Mouse (Mus musculus): Measurements from ENCODE around the gene Farp1. TPM values are rescaled to one million over a fixed set of nuclear protein-coding genes. Genes with fewer than 3 reads are reported as not detected.

The Farp1 gene
- polyA plus RNA-seq, 1 experiment from 2014 or later = 32.5 TPM

DNA sequence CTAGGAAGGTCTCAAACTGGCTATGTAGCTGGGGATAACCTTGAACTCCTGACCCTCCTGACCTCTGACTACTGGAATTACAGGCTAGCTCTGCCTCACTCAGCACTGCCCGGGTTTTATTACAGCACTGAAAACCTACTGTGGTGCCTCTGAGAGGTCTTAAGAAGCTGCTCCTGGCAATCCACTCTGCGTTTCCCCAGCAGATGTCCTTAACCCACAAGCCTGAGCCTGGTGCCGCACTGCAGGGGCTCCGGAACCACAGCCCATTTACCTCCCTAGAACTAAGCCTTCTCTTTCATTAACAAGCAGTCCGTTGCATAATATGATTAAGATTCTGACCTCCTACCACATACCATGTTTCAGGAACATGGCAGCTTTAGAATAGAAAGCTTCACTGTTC is 281.1 kb downstream of the Farp1 start:
- no peak overlapping the region for H3K4me2 ChIP-seq (replicated peaks)
- no peaks in the 10 kb centered on the region for H3K36me3 ChIP-seq
- no peaks in the 10 kb centered on the region for H3K9me3 ChIP-seq (replicated peaks)
- 40% methylated on average over 5 of the region's 5 CpGs for WGBS
- no peak overlapping the region for H3K4me3 ChIP-seq (replicated peaks)
- no peak for ATAC-seq (ENCODE audit: insufficient number of reproducible peaks, low FRiP score, low TSS enrichment, low read depth)
- no peaks in the 10 kb centered on the region for H3K27me3 ChIP-seq
- H3K4me1 ChIP-seq = peaks cover 28% of the 10 kb centered on the region
- H3K9ac ChIP-seq = no peak overlapping the region
- H3K27ac ChIP-seq (replicated peaks) = peak overlapping the region; percentile 45; the same call in 1 of the 2 replicates

DNA sequence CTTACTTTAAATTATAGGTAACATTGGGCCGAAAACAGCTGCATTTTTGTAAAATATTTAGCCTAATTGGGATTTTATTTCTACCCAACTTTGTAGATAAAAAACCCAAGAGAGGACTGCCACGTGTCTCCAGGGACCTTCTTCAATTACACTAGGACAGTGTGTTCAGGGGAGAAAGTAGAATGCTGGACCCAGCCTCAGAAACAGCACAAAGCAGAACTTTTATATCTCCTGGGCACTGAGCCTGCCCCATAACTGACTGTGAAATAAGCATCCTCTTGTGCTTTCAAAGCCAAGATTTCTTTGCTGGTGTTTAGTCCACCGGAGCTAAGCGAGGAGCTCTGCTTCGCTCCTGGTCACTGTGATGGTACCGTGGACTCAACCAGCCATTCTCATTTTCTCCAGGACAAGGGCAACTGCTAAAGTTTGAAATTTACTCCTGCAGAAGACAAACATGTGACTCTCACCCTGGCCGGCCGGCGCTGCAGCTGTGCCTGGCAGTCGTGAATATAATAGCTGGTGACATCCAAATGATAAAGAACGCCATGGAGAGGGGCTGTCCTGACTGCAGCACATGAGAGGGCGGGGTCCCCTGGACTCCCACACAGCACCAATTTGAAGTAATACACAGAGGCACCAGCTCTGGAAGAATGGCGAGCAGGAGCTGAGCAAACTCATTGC is 281.8 kb downstream of the Farp1 start:
- Histone ChIP-seq H3K4me2 (replicated peaks) (no peak overlapping the region), H3K4me1 (peaks cover 28% of the 10 kb centered on the region), H3K27ac (replicated peaks) (peak overlapping the region; percentile 45; the same call in 1 of the 2 replicates), H3K4me3 (replicated peaks) (no peak overlapping the region), H3K27me3 (no peaks in the 10 kb centered on the region), H3K36me3 (no peaks in the 10 kb centered on the region), H3K9ac (no peak overlapping the region), H3K9me3 (replicated peaks) (no peaks in the 10 kb centered on the region)
- ATAC-seq (ENCODE audit: insufficient number of reproducible peaks, low FRiP score, low TSS enrichment, low read depth) = no peak
- 57% methylated on average over 13 of the region's 13 CpGs for WGBS

DNA sequence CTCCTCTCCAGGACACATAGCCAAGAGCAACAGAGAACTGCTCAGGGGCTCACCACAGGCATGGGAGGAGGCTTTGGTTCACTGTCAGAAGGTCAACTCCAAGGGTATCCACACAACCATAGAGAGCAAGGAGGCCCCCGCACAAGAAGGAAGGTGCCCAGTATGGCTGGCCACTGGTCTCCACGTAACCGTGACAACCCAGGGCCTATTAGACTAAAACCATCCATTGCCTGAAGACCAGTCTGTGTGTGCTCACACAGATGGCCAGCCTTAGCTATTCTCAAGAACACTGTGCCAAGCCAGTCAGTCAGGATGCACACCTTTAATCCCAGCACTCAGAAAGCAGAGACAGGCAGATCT is 282.3 kb downstream of the Farp1 start:
- no peaks in the 10 kb centered on the region for H3K36me3 ChIP-seq
- ATAC-seq (ENCODE audit: insufficient number of reproducible peaks, low FRiP score, low TSS enrichment, low read depth) = no peak
- no peak overlapping the region for H3K4me3 ChIP-seq (replicated peaks)
- no peak overlapping the region for H3K27ac ChIP-seq (replicated peaks)
- H3K9me3 ChIP-seq (replicated peaks) = no peaks in the 10 kb centered on the region
- no peak overlapping the region for H3K4me2 ChIP-seq (replicated peaks)
- peaks cover 31% of the 10 kb centered on the region for H3K4me1 ChIP-seq
- 85% methylated on average over 3 of the region's 3 CpGs for WGBS
- no peaks in the 10 kb centered on the region for H3K27me3 ChIP-seq
- no peak overlapping the region for H3K9ac ChIP-seq

DNA sequence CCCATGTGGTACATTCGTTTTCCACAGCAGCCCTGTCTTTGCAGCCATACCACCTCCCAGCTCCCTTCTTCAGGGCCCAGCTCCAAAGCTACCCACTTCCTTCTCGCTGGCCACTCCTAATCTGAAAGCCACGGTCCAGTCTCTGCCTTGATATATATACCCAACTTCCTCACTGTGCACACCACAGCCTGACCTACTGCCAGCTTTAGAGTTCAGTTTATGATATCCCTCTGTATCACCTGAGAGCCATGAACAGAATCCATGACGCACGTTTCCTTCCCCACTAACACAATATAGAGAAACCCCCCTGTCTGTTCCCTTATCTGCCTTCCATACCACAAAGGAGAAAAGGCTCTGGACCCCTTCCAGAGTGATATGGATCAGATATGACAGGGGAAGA is 283.4 kb downstream of the Farp1 start:
- no peak overlapping the region for H3K4me3 ChIP-seq (replicated peaks)
- no peak overlapping the region for H3K4me2 ChIP-seq (replicated peaks)
- 73% methylated on average over 5 of the region's 5 CpGs for WGBS
- no peak overlapping the region for H3K9ac ChIP-seq
- H3K9me3 ChIP-seq (replicated peaks) = no peaks in the 10 kb centered on the region
- H3K36me3 ChIP-seq = no peaks in the 10 kb centered on the region
- peaks cover 40% of the 10 kb centered on the region for H3K4me1 ChIP-seq
- H3K27ac ChIP-seq (replicated peaks) = no peak overlapping the region
- no peak for ATAC-seq (ENCODE audit: insufficient number of reproducible peaks, low FRiP score, low TSS enrichment, low read depth)
- H3K27me3 ChIP-seq = no peaks in the 10 kb centered on the region

DNA sequence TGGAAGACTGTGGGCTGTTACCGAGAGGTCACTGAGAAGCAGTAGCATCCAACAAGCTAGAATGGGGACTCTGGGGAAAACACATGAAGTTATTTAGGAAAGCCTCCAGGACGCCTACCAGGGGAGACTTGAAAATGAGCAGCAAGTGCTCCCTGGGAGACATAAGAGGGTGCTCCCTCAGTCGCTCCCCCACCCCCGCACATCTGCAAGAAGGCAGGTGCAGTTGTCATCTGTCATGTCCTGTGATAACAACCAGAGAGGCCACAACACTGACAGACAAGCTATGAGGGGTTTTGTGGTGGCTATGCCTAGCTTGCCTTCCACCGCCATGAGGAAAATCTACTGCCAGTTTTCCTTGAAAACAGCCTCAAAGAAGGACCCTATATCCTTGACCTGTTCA is 287.1 kb downstream of the Farp1 start:
- no peak overlapping the region for H3K27ac ChIP-seq (replicated peaks)
- no peaks in the 10 kb centered on the region for H3K9me3 ChIP-seq (replicated peaks)
- WGBS = 73% methylated on average over 5 of the region's 5 CpGs
- H3K27me3 ChIP-seq = no peaks in the 10 kb centered on the region
- no peak overlapping the region for H3K4me3 ChIP-seq (replicated peaks)
- H3K4me1 ChIP-seq = peaks cover 49% of the 10 kb centered on the region
- H3K9ac ChIP-seq = no peak overlapping the region
- no peak overlapping the region for H3K4me2 ChIP-seq (replicated peaks)
- no peak for ATAC-seq (ENCODE audit: insufficient number of reproducible peaks, low FRiP score, low TSS enrichment, low read depth)
- no peaks in the 10 kb centered on the region for H3K36me3 ChIP-seq

DNA sequence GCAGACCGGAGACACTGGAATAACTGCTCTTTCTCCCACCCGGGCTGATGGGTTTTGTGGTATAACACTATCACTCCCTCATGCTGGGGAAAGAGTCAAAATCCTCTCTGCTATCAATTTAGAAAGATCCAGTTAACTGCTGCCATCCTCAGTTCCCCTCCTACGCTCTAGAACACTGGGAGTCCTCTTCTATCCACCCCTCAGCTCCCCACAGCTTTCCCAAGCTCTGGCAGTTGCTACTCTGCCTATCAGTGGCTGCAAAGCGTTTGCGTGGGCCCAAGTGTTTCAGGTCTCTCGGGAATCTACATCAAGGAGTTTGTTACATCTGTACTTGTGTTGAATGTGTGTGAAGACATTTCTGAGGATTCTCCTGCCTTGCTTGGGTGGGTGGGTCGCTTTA is 287.6 kb downstream of the Farp1 start:
- Histone ChIP-seq H3K9ac (no peak overlapping the region), H3K9me3 (replicated peaks) (no peaks in the 10 kb centered on the region), H3K4me2 (replicated peaks) (no peak overlapping the region), H3K4me3 (replicated peaks) (no peak overlapping the region), H3K36me3 (no peaks in the 10 kb centered on the region), H3K27ac (replicated peaks) (no peak overlapping the region), H3K4me1 (peaks cover 51% of the 10 kb centered on the region), H3K27me3 (no peaks in the 10 kb centered on the region)
- WGBS = 61% methylated on average over 7 of the region's 7 CpGs
- no peak for ATAC-seq (ENCODE audit: insufficient number of reproducible peaks, low FRiP score, low TSS enrichment, low read depth)

DNA sequence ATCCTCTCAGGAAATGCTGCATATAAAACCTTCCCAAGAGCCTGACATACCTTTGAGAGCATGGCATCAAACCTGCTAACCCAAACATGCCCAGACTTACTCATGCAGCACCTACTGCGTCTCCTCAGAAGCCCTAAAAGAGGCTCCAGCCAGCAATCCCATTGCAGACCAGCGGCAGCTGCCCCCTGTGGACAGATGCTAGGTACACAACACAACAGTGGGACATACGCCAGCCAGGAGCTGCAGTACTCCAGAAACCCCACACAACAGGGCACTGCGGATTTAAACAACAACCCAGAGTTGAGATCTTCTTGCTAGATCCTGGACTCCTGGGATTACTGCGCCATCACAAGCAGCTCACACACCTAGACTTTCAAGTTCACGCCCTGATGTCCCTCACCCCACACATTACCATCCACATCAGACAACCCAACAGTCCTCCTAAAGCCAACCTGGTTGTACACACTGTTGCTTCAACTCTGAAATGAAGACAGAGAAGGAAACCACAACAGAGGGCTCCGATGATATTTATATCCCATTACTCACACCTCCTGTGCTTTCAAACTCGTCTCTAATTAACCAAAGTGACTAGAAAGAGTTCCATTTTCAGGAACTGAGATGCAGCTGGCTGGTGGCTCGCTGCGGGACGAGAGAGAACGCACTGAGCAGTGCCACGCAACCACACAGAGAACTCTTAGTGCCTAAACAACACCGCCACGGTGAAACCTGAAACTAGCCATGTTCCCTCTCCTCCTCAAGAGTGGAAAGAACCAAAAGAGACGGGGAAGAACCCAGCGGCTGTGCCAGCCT is 289.7 kb downstream of the Farp1 start:
- Histone ChIP-seq H3K4me2 (replicated peaks) (no peak overlapping the region), H3K27me3 (no peaks in the 10 kb centered on the region), H3K9ac (no peak overlapping the region), H3K9me3 (replicated peaks) (no peaks in the 10 kb centered on the region), H3K27ac (replicated peaks) (no peak overlapping the region), H3K4me3 (replicated peaks) (no peak overlapping the region), H3K36me3 (no peaks in the 10 kb centered on the region), H3K4me1 (peaks cover 59% of the 10 kb centered on the region)
- ATAC-seq (ENCODE audit: insufficient number of reproducible peaks, low FRiP score, low TSS enrichment, low read depth) = no peak
- WGBS = 62% methylated on average over 17 of the region's 17 CpGs

DNA sequence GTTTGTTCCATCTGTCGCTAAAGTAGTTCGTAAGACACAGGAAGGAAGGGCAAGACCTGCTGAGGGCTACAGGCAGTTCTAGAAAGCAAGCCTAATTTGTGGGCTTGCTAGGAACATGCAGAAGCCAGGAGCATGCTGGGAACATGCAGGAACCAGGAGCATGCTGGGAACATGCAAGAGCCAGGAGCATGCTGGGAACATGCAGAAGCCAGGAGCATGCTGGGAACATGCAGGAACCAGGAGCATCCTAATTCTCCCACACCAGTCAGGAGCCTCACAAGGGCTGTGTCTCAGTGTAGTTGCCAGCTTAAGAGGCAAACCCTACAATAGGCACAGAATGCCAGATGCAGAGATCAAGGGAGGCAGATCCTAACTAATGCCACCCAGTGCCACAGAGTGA is 291.4 kb downstream of the Farp1 start:
- 78% methylated on average over 2 of the region's 2 CpGs for WGBS
- no peak for ATAC-seq (ENCODE audit: insufficient number of reproducible peaks, low FRiP score, low TSS enrichment, low read depth)
- peaks cover 62% of the 10 kb centered on the region for H3K4me1 ChIP-seq
- no peaks in the 10 kb centered on the region for H3K9me3 ChIP-seq (replicated peaks)
- H3K36me3 ChIP-seq = no peaks in the 10 kb centered on the region
- no peak overlapping the region for H3K27ac ChIP-seq (replicated peaks)
- no peaks in the 10 kb centered on the region for H3K27me3 ChIP-seq
- no peak overlapping the region for H3K4me3 ChIP-seq (replicated peaks)
- H3K4me2 ChIP-seq (replicated peaks) = no peak overlapping the region
- no peak overlapping the region for H3K9ac ChIP-seq

DNA sequence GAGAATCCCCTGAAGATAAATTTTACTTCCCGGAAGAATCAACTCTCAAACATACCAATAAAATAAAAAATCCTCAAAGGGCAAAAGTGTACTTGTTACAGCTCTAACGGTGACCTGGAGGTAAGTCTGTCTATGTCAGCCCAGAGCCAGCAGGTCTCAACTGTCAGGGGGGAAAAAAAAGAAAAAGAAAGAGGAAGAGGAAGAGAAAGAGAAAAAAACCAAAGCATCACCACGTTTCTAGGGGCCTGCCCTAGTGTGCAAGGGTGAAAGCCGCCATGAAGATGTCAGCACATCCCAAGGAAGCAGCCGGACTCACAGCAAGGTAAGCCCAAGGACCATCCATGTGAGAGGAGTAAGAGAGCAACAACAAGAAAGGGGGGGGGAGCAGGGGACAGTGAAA is 293.9 kb downstream of the Farp1 start:
- H3K36me3 ChIP-seq = no peaks in the 10 kb centered on the region
- no peaks in the 10 kb centered on the region for H3K27me3 ChIP-seq
- H3K4me2 ChIP-seq (replicated peaks) = no peak overlapping the region
- ATAC-seq (ENCODE audit: insufficient number of reproducible peaks, low FRiP score, low TSS enrichment, low read depth) = no peak
- peaks cover 45% of the 10 kb centered on the region for H3K4me1 ChIP-seq
- H3K27ac ChIP-seq (replicated peaks) = no peak overlapping the region
- WGBS = 70% methylated on average over 5 of the region's 5 CpGs
- no peak overlapping the region for H3K9ac ChIP-seq
- H3K9me3 ChIP-seq (replicated peaks) = no peaks in the 10 kb centered on the region
- no peak overlapping the region for H3K4me3 ChIP-seq (replicated peaks)

DNA sequence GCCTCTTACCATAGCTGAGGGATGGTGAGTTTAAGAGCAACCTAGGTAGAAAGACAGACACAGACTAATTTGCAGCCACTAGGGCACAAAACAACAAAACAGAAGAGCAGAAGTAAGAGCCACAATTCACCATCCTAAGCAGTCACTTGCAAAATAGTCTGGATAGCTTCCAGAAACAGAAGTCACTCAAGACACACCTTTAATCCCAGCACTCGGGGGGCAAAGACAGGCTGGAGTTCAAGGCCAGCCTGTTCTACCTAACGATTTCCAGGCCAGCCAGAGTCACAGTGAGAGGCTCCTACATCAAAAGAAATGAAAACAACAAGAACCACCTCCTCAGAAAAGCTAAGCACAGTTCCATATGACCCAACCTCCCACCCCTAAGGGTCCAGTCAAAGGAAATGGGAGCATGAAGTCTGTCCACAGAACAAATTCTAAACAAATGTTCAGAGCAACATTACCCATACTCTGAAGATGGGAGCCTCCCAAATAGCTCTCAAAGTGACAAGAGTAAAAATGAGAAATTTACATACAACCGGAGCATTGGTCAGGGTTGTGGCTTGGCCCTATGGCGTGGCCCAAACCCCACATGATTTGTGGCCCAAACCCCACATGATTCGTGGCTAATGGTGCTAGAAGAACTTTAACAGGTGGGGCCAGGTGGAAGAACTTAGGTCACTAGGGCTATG is 294.5 kb downstream of the Farp1 start:
- WGBS = 49% methylated on average over 5 of the region's 5 CpGs
- H3K4me1 ChIP-seq = peaks cover 39% of the 10 kb centered on the region
- H3K36me3 ChIP-seq = no peaks in the 10 kb centered on the region
- no peak overlapping the region for H3K27ac ChIP-seq (replicated peaks)
- no peaks in the 10 kb centered on the region for H3K9me3 ChIP-seq (replicated peaks)
- ATAC-seq (ENCODE audit: insufficient number of reproducible peaks, low FRiP score, low TSS enrichment, low read depth) = no peak
- no peaks in the 10 kb centered on the region for H3K27me3 ChIP-seq
- no peak overlapping the region for H3K9ac ChIP-seq
- H3K4me3 ChIP-seq (replicated peaks) = no peak overlapping the region
- H3K4me2 ChIP-seq (replicated peaks) = no peak overlapping the region

DNA sequence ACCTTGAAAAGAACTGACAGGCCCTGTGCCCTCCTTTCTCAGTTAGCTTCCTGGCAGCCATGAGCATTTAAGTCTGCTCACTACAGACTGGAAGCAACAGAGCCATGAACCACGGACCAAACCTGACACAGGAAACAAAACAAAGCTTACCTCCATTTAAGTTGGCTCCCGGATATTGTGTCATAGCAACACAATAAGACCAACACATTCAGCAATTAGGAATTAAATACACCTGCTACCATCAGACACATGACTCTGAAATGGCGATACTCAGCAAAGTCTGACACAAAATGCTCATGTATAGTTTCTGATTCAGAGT is 295.0 kb downstream of the Farp1 start:
- no peak overlapping the region for H3K4me3 ChIP-seq (replicated peaks)
- WGBS = 67% methylated on average over 3 of the region's 3 CpGs
- no peak overlapping the region for H3K27ac ChIP-seq (replicated peaks)
- no peak overlapping the region for H3K9ac ChIP-seq
- no peak for ATAC-seq (ENCODE audit: insufficient number of reproducible peaks, low FRiP score, low TSS enrichment, low read depth)
- H3K4me2 ChIP-seq (replicated peaks) = no peak overlapping the region
- no peaks in the 10 kb centered on the region for H3K27me3 ChIP-seq
- H3K9me3 ChIP-seq (replicated peaks) = no peaks in the 10 kb centered on the region
- H3K36me3 ChIP-seq = peaks cover under 1% of the 10 kb centered on the region; the same call in 1 of the 2 replicates
- H3K4me1 ChIP-seq = peaks cover 34% of the 10 kb centered on the region
